Mouse (Mus musculus): ENCODE results near the gene Hoxc4. TPM values are rescaled to one million over a fixed set of nuclear protein-coding genes. Genes with fewer than 3 reads are reported as not detected.

Gene Hoxc4
- polyA plus RNA-seq, 1 experiment from 2014 or later, result not detected

DNA sequence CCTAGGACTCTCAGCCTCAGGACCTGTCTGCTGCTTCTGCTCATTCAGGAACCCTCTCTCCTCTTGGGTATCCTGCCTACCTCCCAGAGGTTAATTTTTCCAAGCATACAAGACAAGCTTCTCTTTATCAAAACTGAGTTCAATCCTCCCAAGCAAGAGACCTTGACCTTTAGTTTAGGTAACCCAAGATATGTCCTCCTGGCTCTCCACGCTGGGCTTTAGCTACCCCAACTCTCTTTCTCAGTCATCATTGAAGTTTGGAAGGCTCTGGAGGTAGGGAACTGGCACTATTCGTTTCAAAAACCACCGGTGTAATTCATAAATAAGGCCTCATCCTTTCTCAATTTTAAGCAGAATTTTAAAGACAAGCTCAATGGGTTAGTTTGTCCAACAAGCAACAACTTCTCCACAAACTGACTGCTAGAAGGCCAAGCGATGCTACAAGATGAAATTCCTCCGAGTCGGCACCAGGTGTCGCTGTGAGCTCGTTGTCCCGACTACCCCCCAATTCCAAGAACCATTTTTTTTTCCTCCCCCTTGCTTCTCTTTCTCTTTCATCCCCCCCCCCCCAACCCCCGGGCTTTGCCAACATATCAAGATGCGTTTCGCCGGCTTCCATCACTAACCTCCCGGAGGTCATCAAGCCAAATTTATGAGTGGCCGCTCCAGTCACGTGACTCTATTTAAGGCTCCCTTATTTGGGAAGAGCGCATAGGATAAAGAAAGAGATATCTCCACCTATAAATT lies 5.3 kb upstream of the Hoxc4 start:
- ATAC-seq (no peak), DNase-seq (ENCODE audit: low spot score) (peak; percentile 74)
- Histone ChIP-seq H3K4me1 (ENCODE audit: control insufficient read depth, insufficient read depth, low read length) (no peaks in the 10 kb centered on the region), H3K4me3 (ENCODE audit: low read depth, low read length) (no peak overlapping the region), H3K9me3 (replicated peaks; ENCODE audit: control insufficient read depth, low read length) (no peaks in the 10 kb centered on the region), H3K27me3 (replicated peaks; ENCODE audit: control insufficient read depth, insufficient read depth, low read length) (peaks cover 96% of the 10 kb centered on the region), H3K27ac (ENCODE audit: low read depth, low read length) (no peak overlapping the region), H3K36me3 (ENCODE audit: control insufficient read depth, insufficient read depth, low read length) (no peaks in the 10 kb centered on the region), H3K9ac (ENCODE audit: low read length) (no peak overlapping the region), H3K4me2 (ENCODE audit: low read length) (no peak overlapping the region)
- WGBS, result 4% methylated on average over 17 of the region's 17 CpGs

DNA sequence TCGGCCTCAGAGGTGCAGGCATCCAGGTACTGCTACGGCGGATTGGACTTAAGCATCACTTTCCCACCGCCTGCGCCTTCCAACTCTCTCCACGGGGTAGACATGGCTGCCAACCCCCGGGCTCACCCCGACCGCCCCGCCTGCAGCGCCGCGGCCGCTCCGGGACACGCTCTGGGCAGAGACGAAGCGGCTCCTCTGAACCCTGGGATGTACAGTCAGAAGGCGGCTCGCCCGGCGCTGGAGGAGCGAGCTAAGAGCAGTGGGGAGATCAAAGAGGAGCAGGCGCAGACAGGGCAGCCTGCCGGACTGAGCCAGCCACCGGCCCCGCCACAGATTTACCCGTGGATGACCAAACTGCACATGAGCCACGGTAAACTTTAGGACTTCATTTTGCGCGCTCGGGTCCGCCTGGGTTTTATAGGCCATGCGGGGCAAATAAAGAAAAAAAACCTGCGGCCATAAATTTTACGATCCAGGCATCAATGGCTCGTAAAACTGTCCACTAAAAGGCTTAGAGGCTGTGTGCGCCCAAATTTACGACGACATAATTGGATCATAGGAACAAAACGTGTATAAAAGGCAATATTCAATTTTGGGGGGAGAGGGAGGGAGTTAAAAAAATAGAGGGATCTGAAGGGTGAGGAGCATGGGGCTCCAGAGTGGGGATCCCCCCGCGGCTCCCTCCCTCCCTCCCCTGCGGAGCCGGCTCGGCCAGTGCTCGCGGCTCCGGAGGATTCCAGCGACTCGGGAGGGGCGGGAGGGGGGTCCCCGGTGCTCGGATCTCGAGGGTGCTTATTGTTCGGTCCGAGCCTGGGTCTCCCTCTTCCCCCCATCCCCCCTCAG lies 4.3 kb upstream of the Hoxc4 start:
- DNase-seq (ENCODE audit: low spot score) (no peak), ATAC-seq (no peak; the same call in 1 of the 2 replicates)
- H3K4me1 ChIP-seq (ENCODE audit: control insufficient read depth, insufficient read depth, low read length), result no peaks in the 10 kb centered on the region
- peaks cover 96% of the 10 kb centered on the region for H3K27me3 ChIP-seq (replicated peaks; ENCODE audit: control insufficient read depth, insufficient read depth, low read length)
- no peaks in the 10 kb centered on the region for H3K9me3 ChIP-seq (replicated peaks; ENCODE audit: control insufficient read depth, low read length)
- no peak overlapping the region for H3K4me2 ChIP-seq (ENCODE audit: low read length)
- no peak overlapping the region for H3K9ac ChIP-seq (ENCODE audit: low read length)
- no peak overlapping the region for H3K27ac ChIP-seq (ENCODE audit: low read depth, low read length)
- H3K4me3 ChIP-seq (ENCODE audit: low read depth, low read length), result no peak overlapping the region
- 1% methylated on average over 49 of the region's 57 CpGs for WGBS
- no peaks in the 10 kb centered on the region for H3K36me3 ChIP-seq (ENCODE audit: control insufficient read depth, insufficient read depth, low read length)

DNA sequence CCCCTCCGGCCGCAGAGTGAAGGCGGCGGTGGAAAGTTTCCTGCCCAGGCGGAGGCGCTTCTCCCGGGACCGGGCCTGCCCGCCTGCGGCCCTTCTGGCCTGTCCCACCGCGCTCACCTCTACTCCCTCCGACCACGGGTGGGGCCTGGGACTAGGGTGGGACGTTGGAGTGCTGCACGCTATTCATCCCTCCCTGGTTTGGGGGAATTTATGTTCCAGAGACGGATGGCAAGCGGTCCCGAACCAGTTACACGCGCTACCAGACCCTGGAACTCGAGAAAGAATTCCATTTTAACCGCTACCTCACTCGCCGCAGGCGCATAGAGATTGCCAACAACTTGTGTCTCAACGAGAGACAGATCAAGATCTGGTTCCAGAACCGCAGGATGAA lies 3.7 kb upstream of the Hoxc4 start:
- H3K4me3 ChIP-seq (ENCODE audit: low read depth, low read length), result no peak overlapping the region
- no peak overlapping the region for H3K27ac ChIP-seq (ENCODE audit: low read depth, low read length)
- no peaks in the 10 kb centered on the region for H3K9me3 ChIP-seq (replicated peaks; ENCODE audit: control insufficient read depth, low read length)
- no peaks in the 10 kb centered on the region for H3K36me3 ChIP-seq (ENCODE audit: control insufficient read depth, insufficient read depth, low read length)
- no peak overlapping the region for H3K9ac ChIP-seq (ENCODE audit: low read length)
- H3K4me2 ChIP-seq (ENCODE audit: low read length), result no peak overlapping the region
- H3K4me1 ChIP-seq (ENCODE audit: control insufficient read depth, insufficient read depth, low read length), result no peaks in the 10 kb centered on the region
- ATAC-seq (no peak), DNase-seq (ENCODE audit: low spot score) (no peak)
- under 1% methylated on average over 24 of the region's 28 CpGs for WGBS
- H3K27me3 ChIP-seq (replicated peaks; ENCODE audit: control insufficient read depth, insufficient read depth, low read length), result peaks cover 96% of the 10 kb centered on the region

DNA sequence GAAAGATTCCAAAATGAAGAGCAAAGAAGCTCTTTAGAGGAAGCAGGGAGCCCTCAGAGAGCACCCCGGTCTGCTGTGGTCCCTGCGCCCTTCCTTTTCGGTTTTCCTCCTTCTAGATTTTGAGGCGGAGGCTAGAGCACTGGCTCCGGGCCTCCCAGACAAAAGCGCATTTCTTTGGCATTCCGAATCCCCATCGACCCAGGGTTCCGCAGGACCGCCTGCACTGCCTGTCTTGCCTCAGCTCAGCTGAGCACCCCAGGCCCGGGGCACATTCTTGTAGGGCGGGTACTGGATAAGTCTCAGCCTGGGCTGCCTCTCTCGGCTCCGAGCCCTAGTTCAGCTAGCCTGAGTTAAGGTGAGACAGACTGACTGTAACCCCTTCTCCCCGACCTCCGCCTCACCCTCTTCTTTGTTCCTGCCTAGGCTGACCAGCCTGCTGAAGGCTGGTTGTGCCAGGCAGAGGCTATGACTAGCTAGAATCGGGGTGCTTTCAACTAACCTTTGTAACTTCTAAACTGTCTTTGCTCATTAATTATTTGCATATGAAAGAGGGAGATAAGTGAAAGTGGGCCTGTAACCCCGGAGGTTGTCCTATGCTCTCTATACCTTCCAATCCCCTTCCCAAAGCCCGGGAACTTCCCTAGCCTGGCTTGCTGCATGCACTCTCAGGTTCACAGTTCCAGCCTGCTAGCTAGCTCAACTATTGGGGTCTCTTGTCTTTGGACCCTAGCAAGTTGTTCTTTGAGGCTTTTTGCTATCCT lies 3.1 kb upstream of the Hoxc4 start:
- H3K27me3 ChIP-seq (replicated peaks; ENCODE audit: control insufficient read depth, insufficient read depth, low read length), result peaks cover 96% of the 10 kb centered on the region
- no peak for DNase-seq (ENCODE audit: low spot score)
- no peak overlapping the region for H3K4me3 ChIP-seq (ENCODE audit: low read depth, low read length)
- no peak for ATAC-seq
- no peak overlapping the region for H3K27ac ChIP-seq (ENCODE audit: low read depth, low read length)
- H3K36me3 ChIP-seq (ENCODE audit: control insufficient read depth, insufficient read depth, low read length), result no peaks in the 10 kb centered on the region
- no peak overlapping the region for H3K9ac ChIP-seq (ENCODE audit: low read length)
- H3K4me2 ChIP-seq (ENCODE audit: low read length), result no peak overlapping the region
- H3K9me3 ChIP-seq (replicated peaks; ENCODE audit: control insufficient read depth, low read length), result no peaks in the 10 kb centered on the region
- no peaks in the 10 kb centered on the region for H3K4me1 ChIP-seq (ENCODE audit: control insufficient read depth, insufficient read depth, low read length)
- WGBS, result 2% methylated on average over 19 of the region's 19 CpGs

DNA sequence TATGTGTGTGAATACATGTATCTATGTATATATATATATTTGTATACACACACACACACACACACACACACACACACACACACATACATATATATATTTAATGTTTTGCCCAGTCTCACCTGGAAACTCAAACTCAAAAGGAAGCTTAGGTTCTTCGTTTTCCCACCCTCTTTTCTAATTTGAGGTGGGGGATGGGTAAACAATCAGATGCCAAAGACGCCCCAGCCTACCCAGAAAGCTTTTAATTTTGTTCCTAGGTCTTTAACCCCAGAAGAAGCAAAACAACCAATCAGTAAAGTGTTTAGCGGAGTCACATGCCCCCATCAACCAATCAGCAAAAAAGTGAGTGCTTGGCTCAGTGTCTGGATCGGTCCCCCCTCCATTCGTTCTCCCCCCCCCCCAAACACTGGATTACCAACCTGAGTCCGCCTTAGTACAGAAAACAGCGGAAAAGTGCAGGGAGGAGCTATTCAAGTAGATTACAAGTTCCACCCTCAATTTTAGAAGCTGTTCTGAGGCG lies 2.2 kb downstream of the Hoxc4 start:
- no peak for DNase-seq (ENCODE audit: low spot score)
- Histone ChIP-seq H3K27ac (ENCODE audit: low read depth, low read length) (no peak overlapping the region), H3K9me3 (replicated peaks; ENCODE audit: control insufficient read depth, low read length) (no peaks in the 10 kb centered on the region), H3K36me3 (ENCODE audit: control insufficient read depth, insufficient read depth, low read length) (no peaks in the 10 kb centered on the region), H3K4me2 (ENCODE audit: low read length) (no peak overlapping the region), H3K4me1 (ENCODE audit: control insufficient read depth, insufficient read depth, low read length) (no peaks in the 10 kb centered on the region), H3K9ac (ENCODE audit: low read length) (no peak overlapping the region), H3K27me3 (replicated peaks; ENCODE audit: control insufficient read depth, insufficient read depth, low read length) (peaks cover 99% of the 10 kb centered on the region), H3K4me3 (ENCODE audit: low read depth, low read length) (no peak overlapping the region)
- WGBS, result 0% methylated on average over 8 of the region's 8 CpGs
- no peak for ATAC-seq

DNA sequence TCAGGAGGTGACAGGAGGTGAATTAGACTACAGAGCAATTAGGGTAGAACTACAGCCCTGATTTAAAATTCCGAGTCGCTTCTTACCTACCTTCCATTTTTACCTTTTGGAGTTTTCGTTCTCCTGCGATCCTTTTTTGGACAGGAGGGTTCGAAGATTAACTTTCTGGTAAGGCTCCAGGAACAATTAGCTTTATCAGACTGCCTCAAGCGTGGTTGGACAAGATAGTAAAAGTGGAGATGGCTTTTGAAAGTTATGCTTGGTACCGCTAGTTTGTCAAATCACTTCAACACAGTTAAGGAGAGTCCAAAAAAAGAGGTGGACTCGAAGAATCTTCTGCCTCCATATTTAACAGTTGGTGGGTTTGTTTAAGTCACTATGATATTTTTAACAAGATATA lies 2.8 kb downstream of the Hoxc4 start:
- peaks cover 99% of the 10 kb centered on the region for H3K27me3 ChIP-seq (replicated peaks; ENCODE audit: control insufficient read depth, insufficient read depth, low read length)
- H3K9ac ChIP-seq (ENCODE audit: low read length), result no peak overlapping the region
- no peaks in the 10 kb centered on the region for H3K9me3 ChIP-seq (replicated peaks; ENCODE audit: control insufficient read depth, low read length)
- 4% methylated on average over 8 of the region's 8 CpGs for WGBS
- DNase-seq (ENCODE audit: low spot score) (no peak), ATAC-seq (no peak)
- no peak overlapping the region for H3K4me3 ChIP-seq (ENCODE audit: low read depth, low read length)
- H3K4me1 ChIP-seq (ENCODE audit: control insufficient read depth, insufficient read depth, low read length), result no peaks in the 10 kb centered on the region
- H3K36me3 ChIP-seq (ENCODE audit: control insufficient read depth, insufficient read depth, low read length), result no peaks in the 10 kb centered on the region
- no peak overlapping the region for H3K27ac ChIP-seq (ENCODE audit: low read depth, low read length)
- H3K4me2 ChIP-seq (ENCODE audit: low read length), result no peak overlapping the region

DNA sequence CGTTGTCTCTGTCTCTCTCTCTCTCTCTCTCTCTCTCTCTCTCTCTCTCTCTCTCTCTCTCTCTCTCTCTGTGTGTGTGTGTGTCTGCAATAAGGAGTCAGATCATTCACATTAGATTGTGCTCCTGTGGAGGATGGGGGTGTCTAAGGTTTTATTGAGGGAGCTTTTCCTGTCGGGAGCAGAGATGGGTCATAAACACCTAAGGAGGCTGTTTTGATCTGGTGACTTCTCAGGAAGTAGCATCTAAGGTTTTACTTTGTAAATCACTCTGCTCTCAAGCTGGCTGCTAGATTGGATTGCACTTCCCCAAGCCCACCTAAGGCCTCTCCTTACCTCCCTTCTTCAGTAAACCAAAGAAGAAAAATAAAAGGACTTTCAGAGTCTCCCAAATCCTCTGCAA lies 5.4 kb downstream of the Hoxc4 start:
- Histone ChIP-seq H3K4me2 (ENCODE audit: low read length) (no peak overlapping the region), H3K4me1 (ENCODE audit: control insufficient read depth, insufficient read depth, low read length) (no peaks in the 10 kb centered on the region), H3K4me3 (ENCODE audit: low read depth, low read length) (no peak overlapping the region), H3K36me3 (ENCODE audit: control insufficient read depth, insufficient read depth, low read length) (no peaks in the 10 kb centered on the region), H3K27ac (ENCODE audit: low read depth, low read length) (no peak overlapping the region), H3K9ac (ENCODE audit: low read length) (no peak overlapping the region), H3K27me3 (replicated peaks; ENCODE audit: control insufficient read depth, insufficient read depth, low read length) (peaks cover 99% of the 10 kb centered on the region), H3K9me3 (replicated peaks; ENCODE audit: control insufficient read depth, low read length) (no peaks in the 10 kb centered on the region)
- DNase-seq (ENCODE audit: low spot score) (no peak), ATAC-seq (no peak)
- 2% methylated on average over 2 of the region's 2 CpGs for WGBS

GRCm38 (mm10) chr15:103027266-103028235 lies 8.8 kb downstream of the Hoxc4 start:
- no peaks in the 10 kb centered on the region for H3K4me1 ChIP-seq (ENCODE audit: control insufficient read depth, insufficient read depth, low read length)
- H3K4me2 ChIP-seq (ENCODE audit: low read length), result no peak overlapping the region
- H3K27me3 ChIP-seq (replicated peaks; ENCODE audit: control insufficient read depth, insufficient read depth, low read length), result peaks cover 97% of the 10 kb centered on the region
- WGBS, result under 1% methylated on average over 43 of the region's 43 CpGs
- no peaks in the 10 kb centered on the region for H3K36me3 ChIP-seq (ENCODE audit: control insufficient read depth, insufficient read depth, low read length)
- DNase-seq (ENCODE audit: low spot score), result no peak
- no peak overlapping the region for H3K27ac ChIP-seq (ENCODE audit: low read depth, low read length)
- no peaks in the 10 kb centered on the region for H3K9me3 ChIP-seq (replicated peaks; ENCODE audit: control insufficient read depth, low read length)
- H3K4me3 ChIP-seq (ENCODE audit: low read depth, low read length), result no peak overlapping the region
- no peak for ATAC-seq
- H3K9ac ChIP-seq (ENCODE audit: low read length), result no peak overlapping the region

Data from forebrain, embryonic 14.5 days (tissue).